Mouse (Mus musculus) lung, embryonic 14.5 days (tissue): Measurements from ENCODE around the gene Tas2r106. TPM values are rescaled to one million over a fixed set of nuclear protein-coding genes. Genes with fewer than 3 reads are reported as not detected.

Experiments
- ATAC-seq: fragments of 200-750 bp; cut with Nextera tagmentation; 2 replicates; pipeline ENCODE4 v1.8.0; 2017; ENCODE audit warnings: mild to moderate bottlenecking, moderate TSS enrichment, moderate library complexity; ENCODE audit not compliant: insufficient read depth
- DNase-seq: peaks from one replicate; pipeline ENCODE4 v3.0.0-alpha.2; 2015
- H3K27ac ChIP-seq: fragments of 300-500 bp; sonication (generic); 2 replicates; pipeline ENCODE4 v1.5.1; 2014; ENCODE audit warnings: low read depth, mild to moderate bottlenecking, moderate library complexity
- H3K27me3 ChIP-seq: fragments of 300-500 bp; sonication (generic); 2 replicates; pipeline ENCODE4 v1.6.1; 2014; ENCODE audit warnings: low read length, control low read depth; ENCODE audit not compliant: insufficient read depth
- H3K36me3 ChIP-seq: fragments of 300-500 bp; sonication (generic); 2 replicates; pipeline ENCODE4 v1.6.1; 2014; ENCODE audit warnings: control low read depth; ENCODE audit not compliant: insufficient read depth
- H3K4me1 ChIP-seq: fragments of 300-500 bp; sonication (generic); 2 replicates; pipeline ENCODE4 v1.6.1; 2014; ENCODE audit warnings: antibody characterized with exemption, control low read depth; ENCODE audit not compliant: insufficient read depth
- H3K4me2 ChIP-seq: fragments of 300-500 bp; sonication (generic); 2 replicates; pipeline ENCODE4 v1.6.1; 2014; ENCODE audit warnings: mild to moderate bottlenecking
- H3K4me3 ChIP-seq: fragments of 300-500 bp; sonication (generic); 2 replicates; pipeline ENCODE4 v1.5.1; 2014; ENCODE audit warnings: low read depth, low read length
- H3K9ac ChIP-seq: fragments of 300-500 bp; sonication (generic); 2 replicates; pipeline ENCODE4 v1.6.1; 2014
- H3K9me3 ChIP-seq: fragments of 300-500 bp; sonication (generic); 2 replicates; pipeline ENCODE4 v1.6.1; 2016; ENCODE audit warnings: low read depth, low read length, control low read depth
- CTCF ChIP-seq: IDR thresholded peaks from 2 replicates; pipeline ENCODE4 v1.5.1; 2016; ENCODE audit warnings: antibody characterized with exemption, low read depth
- WGBS: fragments of 180-500 bp; shearing (Covaris S2); extraction: QIAGEN DNeasy Blood & Tissue Kit; methylation state at CpG from one replicate; pipeline ENCODE4 v1.1.7; 2014; 5-methylcytosine and 5-hydroxymethylcytosine counted together
- polyA plus RNA-seq: library from polyadenylated mRNA; unstranded; fragments of >200 nt; fragmentation: Nextera tagmentation; extraction: Ambion mirVana; gene quantifications from 2 replicates; pipeline ENCODE4 v1.2.1, GENCODE M21; 2014

Tas2r106 gene
- polyA plus RNA-seq: not detected in 2 replicates

DNA sequence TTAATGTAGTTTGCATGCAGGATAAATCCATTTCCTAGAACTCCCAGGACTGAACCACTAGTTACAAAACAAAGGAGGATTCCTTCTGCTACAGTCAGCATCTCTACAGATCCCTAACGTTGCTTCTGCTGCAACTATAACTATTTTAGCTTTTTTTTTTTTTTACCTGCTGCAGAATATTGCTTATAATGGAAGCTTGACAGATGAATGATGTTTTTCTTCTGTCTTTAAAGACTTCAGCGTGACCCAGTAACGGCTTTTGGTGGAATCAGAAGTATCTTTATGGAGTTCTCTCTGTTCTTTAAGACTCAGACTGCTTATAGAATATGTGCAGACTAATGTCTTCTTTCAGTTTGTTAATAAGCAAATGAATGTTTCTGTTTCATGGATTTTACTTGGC, at the start of gene Tas2r106:
Gene Tas2r106 (minus strand): TSS at position 101 of the 400 bp plus-strand sequence.
- H3K9me3 ChIP-seq: no peaks in the 10 kb centered on the region; the same call in 1 of the 2 replicates
- WGBS: 67% methylated on average over 3 of the region's 3 CpGs

DNA sequence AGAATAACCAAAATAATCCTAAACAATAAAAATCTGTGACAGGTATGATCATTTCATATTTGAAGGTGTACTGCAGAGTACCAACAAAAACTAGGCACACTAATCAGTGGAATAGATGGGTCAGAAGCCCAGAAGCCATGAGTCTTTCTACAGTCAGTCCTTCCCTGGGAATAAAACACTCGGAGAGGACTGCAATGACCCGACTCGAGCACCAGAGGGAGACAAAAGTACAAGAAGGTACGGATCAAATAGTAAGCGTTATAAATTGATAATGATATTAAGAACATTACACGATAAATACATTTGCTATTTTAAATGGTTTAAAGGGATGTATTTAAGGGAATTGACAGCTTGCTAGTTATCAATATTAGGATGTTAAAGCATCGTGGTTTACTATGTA, 34.1 kb upstream of the Tas2r106 start:
- 43% methylated on average over 7 of the region's 7 CpGs for WGBS
- Histone ChIP-seq H3K27me3 (no peaks in the 10 kb centered on the region), H3K4me2 (no peak overlapping the region), H3K4me3 (no peak overlapping the region), H3K9ac (no peak overlapping the region), H3K27ac (no peak overlapping the region), H3K4me1 (no peaks in the 10 kb centered on the region), H3K9me3 (no peaks in the 10 kb centered on the region), H3K36me3 (no peaks in the 10 kb centered on the region)
- ATAC-seq (no peak), DNase-seq (peak; percentile 6)
- TF ChIP-seq CTCF: peak; percentile 26

More for the DNA sequence above, at the start of gene Tas2r106:
- no peak within 1 kb of the TSS for H3K4me3 ChIP-seq
- no peaks in the 10 kb centered on the region for H3K36me3 ChIP-seq
- H3K27ac ChIP-seq: no peak within 1 kb of the TSS
- no peak for TF ChIP-seq CTCF
- ATAC-seq (no peak), DNase-seq (no peak)
- H3K9ac ChIP-seq: no peak within 1 kb of the TSS
- no peaks in the 10 kb centered on the region for H3K4me1 ChIP-seq
- no peak within 1 kb of the TSS for H3K4me2 ChIP-seq
- H3K27me3 ChIP-seq: no peaks in the 10 kb centered on the region

DNA sequence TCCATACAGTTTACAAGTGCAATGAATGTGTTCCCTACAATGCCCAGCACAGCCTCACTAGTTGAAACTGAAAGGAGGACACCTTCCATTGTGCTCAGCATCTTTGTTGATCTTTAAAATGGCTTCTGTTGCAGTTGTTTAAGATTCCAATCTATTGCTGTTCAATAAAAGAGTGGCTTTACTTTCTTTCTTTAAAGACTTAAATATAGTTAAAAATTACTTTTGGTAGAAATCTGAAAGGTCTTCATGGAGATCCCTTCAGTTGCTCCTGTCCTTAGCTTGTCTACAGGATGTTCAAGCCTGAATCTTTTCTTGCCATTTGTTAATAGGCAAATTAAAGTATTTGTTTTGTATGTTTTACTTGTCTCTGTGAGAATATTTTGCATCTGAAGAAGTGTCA, 11.3 kb upstream of the Tas2r106 start, which contains the start of gene Tas2r114:
Gene Tas2r114 (minus strand): TSS at position 101 of the 400 bp plus-strand sequence.
- no peaks in the 10 kb centered on the region for H3K4me1 ChIP-seq
- H3K27ac ChIP-seq: no peak within 1 kb of the TSS
- no peak for DNase-seq
- no peak for TF ChIP-seq CTCF
- H3K9me3 ChIP-seq: no peaks in the 10 kb centered on the region
- H3K4me2 ChIP-seq: no peak within 1 kb of the TSS
- H3K36me3 ChIP-seq: no peaks in the 10 kb centered on the region
- no peak within 1 kb of the TSS for H3K4me3 ChIP-seq
- H3K27me3 ChIP-seq: no peaks in the 10 kb centered on the region
- no peak within 1 kb of the TSS for H3K9ac ChIP-seq
- ATAC-seq: no peak

DNA sequence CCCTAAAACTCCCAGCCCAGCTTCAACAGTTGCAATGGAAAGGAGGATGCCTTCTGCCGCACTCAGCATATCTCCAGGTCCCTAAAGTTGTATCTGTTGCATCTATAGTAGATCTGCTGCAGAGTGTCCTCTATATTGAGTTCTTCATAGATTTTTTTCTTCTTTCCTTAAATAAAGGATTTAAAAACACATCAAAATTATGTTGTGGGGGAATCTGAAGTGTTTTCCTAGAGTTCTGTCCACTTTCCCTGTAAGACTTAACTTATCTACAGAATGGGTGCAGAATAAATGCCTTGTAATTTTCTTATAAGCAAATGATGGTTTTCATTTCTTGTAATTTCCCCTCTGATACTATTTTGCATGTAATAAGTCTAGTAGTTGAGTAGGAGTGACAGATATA, 8.7 kb upstream of the Tas2r106 start, which contains the start of gene Tas2r105:
Gene Tas2r105 (minus strand): TSS at position 101 of the 400 bp plus-strand sequence.
- H3K4me2 ChIP-seq: no peak within 1 kb of the TSS
- no peaks in the 10 kb centered on the region for H3K36me3 ChIP-seq
- H3K4me1 ChIP-seq: no peaks in the 10 kb centered on the region
- DNase-seq: no peak
- no peaks in the 10 kb centered on the region for H3K27me3 ChIP-seq
- WGBS: 73% methylated on average over 1 of the region's 1 CpGs
- no peak within 1 kb of the TSS for H3K27ac ChIP-seq
- H3K4me3 ChIP-seq: no peak within 1 kb of the TSS
- no peaks in the 10 kb centered on the region for H3K9me3 ChIP-seq
- no peak within 1 kb of the TSS for H3K9ac ChIP-seq
- no peak for TF ChIP-seq CTCF
- no peak for ATAC-seq

DNA sequence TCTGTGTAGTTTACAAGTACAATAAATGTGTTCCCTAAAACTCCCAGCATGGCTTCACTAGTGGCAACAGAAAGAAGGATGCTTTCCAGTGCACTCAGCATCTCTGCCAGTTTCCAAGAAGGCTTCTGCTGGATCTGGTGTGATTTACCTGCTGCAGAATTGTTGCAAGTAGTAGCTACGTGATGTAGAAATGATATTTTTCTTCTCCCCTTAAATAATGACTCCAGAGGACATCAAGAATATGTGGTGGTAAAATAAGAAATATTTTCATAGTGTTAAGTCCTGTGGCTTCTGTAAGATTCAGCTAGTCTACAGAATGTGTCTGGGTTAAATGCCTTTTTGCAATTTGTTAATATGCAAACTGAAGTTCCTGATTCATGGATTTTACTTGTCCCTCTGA, 7.0 kb upstream of the Tas2r106 start, which contains the start of gene Tas2r104:
Gene Tas2r104 (minus strand): TSS at position 101 of the 400 bp plus-strand sequence.
- no peak within 1 kb of the TSS for H3K4me2 ChIP-seq
- TF ChIP-seq CTCF: no peak
- DNase-seq (no peak), ATAC-seq (no peak)
- 73% methylated on average over 1 of the region's 1 CpGs for WGBS
- H3K27me3 ChIP-seq: no peaks in the 10 kb centered on the region
- H3K36me3 ChIP-seq: no peaks in the 10 kb centered on the region
- H3K9ac ChIP-seq: no peak within 1 kb of the TSS
- no peak within 1 kb of the TSS for H3K27ac ChIP-seq
- no peaks in the 10 kb centered on the region for H3K9me3 ChIP-seq
- H3K4me1 ChIP-seq: no peaks in the 10 kb centered on the region
- no peak within 1 kb of the TSS for H3K4me3 ChIP-seq

DNA sequence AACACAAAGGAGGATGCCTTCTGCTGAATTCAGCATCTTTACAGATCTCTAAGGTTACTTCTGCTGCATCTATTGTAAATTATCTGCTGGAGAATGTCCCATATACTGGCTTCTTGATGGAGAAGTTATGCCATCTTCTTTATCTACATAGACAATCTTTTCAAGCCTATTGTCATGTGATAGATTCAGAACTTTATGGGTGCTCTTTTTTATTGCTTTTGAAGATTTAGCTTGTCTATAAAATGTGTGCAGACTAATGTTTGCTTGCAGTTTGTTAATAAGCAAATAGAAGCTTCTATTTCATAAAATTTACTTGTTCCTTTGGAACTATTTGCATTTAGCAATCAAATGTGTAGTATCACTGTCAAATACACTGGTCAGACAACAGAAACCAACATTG, 18.6 kb downstream of the Tas2r106 start, which contains the start of gene Tas2r107:
Gene Tas2r107 (minus strand): TSS at position 101 of the 400 bp plus-strand sequence.
- Histone ChIP-seq H3K36me3 (no peaks in the 10 kb centered on the region), H3K27me3 (no peaks in the 10 kb centered on the region), H3K4me1 (no peaks in the 10 kb centered on the region), H3K4me2 (no peak within 1 kb of the TSS), H3K4me3 (no peak within 1 kb of the TSS), H3K9ac (no peak within 1 kb of the TSS), H3K9me3 (no peaks in the 10 kb centered on the region), H3K27ac (no peak within 1 kb of the TSS)
- DNase-seq (no peak), ATAC-seq (no peak)
- TF ChIP-seq CTCF: no peak

DNA sequence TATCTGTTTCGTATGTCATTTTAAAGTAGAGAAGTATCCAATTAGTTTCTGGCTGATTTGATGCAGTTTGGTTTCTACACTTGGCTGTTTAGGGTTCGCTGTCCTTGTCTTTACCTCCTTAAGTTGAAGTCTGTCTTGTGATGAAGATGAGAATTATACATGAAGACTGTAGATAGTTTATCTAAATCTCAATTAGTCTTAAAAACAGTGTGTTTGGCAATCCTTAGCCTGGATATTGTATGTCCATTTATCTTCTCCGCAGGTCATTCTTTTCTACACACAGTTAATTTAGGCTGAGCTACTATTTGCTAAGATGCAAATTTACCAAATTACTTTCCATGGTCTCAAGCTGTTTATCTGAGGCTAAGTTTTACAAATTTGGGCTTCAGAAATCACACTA, 47.9 kb downstream of the Tas2r106 start, which contains the start of gene Tas2r130:
Gene Tas2r130 (minus strand): TSS at position 101 of the 400 bp plus-strand sequence.
- H3K9ac ChIP-seq: no peak within 1 kb of the TSS
- no peak within 1 kb of the TSS for H3K27ac ChIP-seq
- no peak for TF ChIP-seq CTCF
- no peak within 1 kb of the TSS for H3K4me2 ChIP-seq
- WGBS: 74% methylated on average over 3 of the region's 3 CpGs
- no peaks in the 10 kb centered on the region for H3K27me3 ChIP-seq
- no peaks in the 10 kb centered on the region for H3K4me1 ChIP-seq
- ATAC-seq (no peak), DNase-seq (no peak)
- H3K4me3 ChIP-seq: no peak within 1 kb of the TSS
- H3K9me3 ChIP-seq: no peaks in the 10 kb centered on the region
- H3K36me3 ChIP-seq: no peaks in the 10 kb centered on the region

Other genes starting within 250 kb of the Tas2r106 start
- gene 5430401F13Rik, start 192.5 kb downstream of the Tas2r106 start, polyA plus RNA-seq: not detected in 2 replicates
- gene Gm6619, start 192.5 kb downstream of the Tas2r106 start, polyA plus RNA-seq: not detected in 2 replicates
- not detected in 2 replicates for gene Tas2r130, start 48.0 kb downstream of the Tas2r106 start, polyA plus RNA-seq
- not detected in 2 replicates for gene Tas2r107, start 18.7 kb downstream of the Tas2r106 start, polyA plus RNA-seq
- not detected in 2 replicates for gene Tas2r104, start 6.9 kb upstream of the Tas2r106 start, polyA plus RNA-seq
- not detected in 2 replicates for gene Tas2r105, start 8.6 kb upstream of the Tas2r106 start, polyA plus RNA-seq
- not detected in 2 replicates for gene Tas2r114, start 11.2 kb upstream of the Tas2r106 start, polyA plus RNA-seq